Mouse (Mus musculus) midbrain, postnatal 0 days (tissue): Measurements from ENCODE around the gene Ddi2. TPM values are rescaled to one million over a fixed set of nuclear protein-coding genes. Genes with fewer than 3 reads are reported as not detected.

Experiments used
- ATAC-seq: fragments of 200-750 bp; cut with Nextera tagmentation; 2 replicates; pipeline ENCODE4 v1.8.0; 2017; ENCODE audit warnings: moderate number of reproducible peaks, mild to moderate bottlenecking, moderate TSS enrichment, moderate library complexity; ENCODE audit not compliant: low FRiP score
- DNase-seq: peaks from one replicate; pipeline ENCODE4 v3.0.0-alpha.2; 2015; ENCODE audit warnings: low spot score
- H3K27ac ChIP-seq: fragments of 300-500 bp; sonication (generic); 2 replicates; pipeline ENCODE4 v1.5.1; 2014; ENCODE audit warnings: low read depth, mild to moderate bottlenecking, low read length, mixed read lengths
- H3K27me3 ChIP-seq: fragments of 300-500 bp; sonication (generic); 2 replicates; pipeline ENCODE4 v1.6.1; 2014; ENCODE audit warnings: low read length, control low read depth, mixed read lengths; ENCODE audit not compliant: insufficient read depth
- H3K36me3 ChIP-seq: fragments of 300-500 bp; sonication (generic); 2 replicates; pipeline ENCODE4 v1.6.1; 2014; ENCODE audit warnings: low read length, control low read depth, mixed read lengths; ENCODE audit not compliant: insufficient read depth
- H3K4me1 ChIP-seq: fragments of 300-500 bp; sonication (generic); 2 replicates; pipeline ENCODE4 v1.6.1; 2014; ENCODE audit warnings: mild to moderate bottlenecking, control low read depth, antibody characterized with exemption, low read length, mixed read lengths; ENCODE audit not compliant: insufficient read depth
- H3K4me2 ChIP-seq: fragments of 300-500 bp; sonication (generic); 2 replicates; pipeline ENCODE4 v1.6.1; 2014; ENCODE audit warnings: low read depth, mild to moderate bottlenecking, low read length, mixed read lengths; ENCODE audit not compliant: poor library complexity, severe bottlenecking
- H3K4me3 ChIP-seq: fragments of 300-500 bp; sonication (generic); 2 replicates; pipeline ENCODE4 v1.5.1; 2014; ENCODE audit warnings: low read depth, mild to moderate bottlenecking, low read length, moderate library complexity
- H3K9ac ChIP-seq: fragments of 300-500 bp; sonication (generic); replicated peaks from 2 replicates; pipeline ENCODE4 v1.6.1; 2014; ENCODE audit warnings: mild to moderate bottlenecking, low read length, moderate library complexity, mixed read lengths; ENCODE audit not compliant: poor library complexity, severe bottlenecking
- H3K9me3 ChIP-seq: fragments of 300-500 bp; sonication (generic); 2 replicates; pipeline ENCODE4 v1.6.1; 2016; ENCODE audit warnings: low read length, control low read depth
- CTCF ChIP-seq: IDR thresholded peaks from 2 replicates; pipeline ENCODE4 v1.5.1; 2016; ENCODE audit warnings: antibody characterized with exemption, mild to moderate bottlenecking
- WGBS: fragments of 180-500 bp; shearing (Covaris S2); extraction: QIAGEN DNeasy Blood & Tissue Kit; methylation state at CpG from one replicate; pipeline ENCODE4 v1.1.7; 2014; 5-methylcytosine and 5-hydroxymethylcytosine counted together
- polyA plus RNA-seq: library from polyadenylated mRNA; unstranded; fragments of >200 nt; fragmentation: Nextera tagmentation; extraction: Ambion mirVana; gene quantifications from 2 replicates; pipeline ENCODE4 v1.2.1, GENCODE M21; 2015
- total RNA-seq: library from RNA; depleted of rRNA; stranded (reverse); fragments of >200 nt; gene quantifications from 2 replicates; pipeline ENCODE4 v1.2.3, GENCODE M21; 2014

Gene Ddi2
- total and polyA plus RNA-seq, 2 experiments from 2014 or later = 9.2 to 25.7 TPM

DNA sequence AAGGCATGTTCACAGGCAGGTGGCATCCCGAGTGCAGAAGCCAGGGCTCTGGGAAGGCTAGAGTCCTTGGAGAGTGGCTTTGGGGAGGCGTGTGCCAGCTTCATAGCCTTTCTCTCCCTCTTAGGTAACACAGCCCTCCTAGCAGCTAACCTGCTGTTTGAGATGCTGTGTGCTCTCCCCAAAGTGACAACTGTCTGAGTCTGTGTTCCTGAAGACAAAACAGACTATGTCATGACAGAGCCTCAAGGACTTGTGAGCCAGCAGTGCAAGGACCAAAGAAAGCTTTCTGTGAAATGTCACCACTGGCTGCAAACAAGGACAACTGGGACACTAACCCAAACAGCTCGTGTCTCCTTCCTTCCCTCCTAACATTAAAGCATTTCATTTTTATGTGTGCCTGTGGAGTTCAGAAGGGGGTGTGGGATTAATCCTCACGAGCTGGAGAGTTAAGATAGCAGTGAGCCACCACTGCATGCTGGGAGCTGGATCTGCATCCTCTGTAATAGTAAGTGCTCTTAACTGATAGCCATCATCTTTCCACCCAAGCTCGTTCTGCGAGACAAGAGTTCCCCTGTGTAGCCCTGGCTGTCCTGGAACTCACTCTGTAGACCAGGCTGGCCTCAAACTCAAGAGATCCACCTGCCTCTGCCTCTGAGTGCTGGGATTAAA, 35.8 kb upstream of the Ddi2 start:
- Histone ChIP-seq H3K36me3 (peaks cover 32% of the 10 kb centered on the region), H3K4me1 (no peaks in the 10 kb centered on the region), H3K27ac (0 out of 2 replicates have a peak overlapping the region, but pooled peaks have one; percentile 1), H3K9me3 (no peaks in the 10 kb centered on the region), H3K9ac (no peak overlapping the region), H3K4me2 (no peak overlapping the region), H3K4me3 (no peak overlapping the region), H3K27me3 (no peaks in the 10 kb centered on the region)
- DNase-seq (no peak), ATAC-seq (no peak)
- TF ChIP-seq CTCF = no peak
- 57% methylated on average over 6 of the region's 6 CpGs for WGBS

DNA sequence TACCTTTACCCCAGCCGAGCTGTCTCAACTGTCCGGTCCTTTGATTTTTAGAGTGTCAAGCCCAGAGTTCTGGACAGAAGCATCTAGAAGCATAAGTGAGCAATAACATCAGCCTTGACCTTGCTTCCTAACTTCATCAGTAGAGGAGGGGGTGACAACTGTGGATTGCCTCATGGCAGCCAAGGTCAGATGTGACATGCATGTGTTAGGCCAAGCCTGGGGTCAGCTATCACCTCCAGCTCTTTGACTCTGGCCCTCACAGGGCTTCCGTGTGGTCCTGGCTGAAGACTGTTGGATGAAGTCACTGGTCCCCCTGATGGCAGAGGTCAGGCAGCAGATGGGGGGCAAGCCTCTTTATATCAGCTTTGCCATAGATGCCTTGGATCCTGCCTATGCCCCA, 33.9 kb upstream of the Ddi2 start:
- DNase-seq (no peak), ATAC-seq (no peak)
- H3K27ac ChIP-seq = no peak overlapping the region
- H3K9ac ChIP-seq = no peak overlapping the region
- no peak overlapping the region for H3K4me2 ChIP-seq
- H3K4me3 ChIP-seq = no peak overlapping the region
- H3K27me3 ChIP-seq = no peaks in the 10 kb centered on the region
- peaks cover 13% of the 10 kb centered on the region for H3K36me3 ChIP-seq
- TF ChIP-seq CTCF = no peak
- H3K4me1 ChIP-seq = no peaks in the 10 kb centered on the region
- whole genome bisulfite sequencing = 93% methylated on average over 3 of the region's 3 CpGs
- H3K9me3 ChIP-seq = no peaks in the 10 kb centered on the region

DNA sequence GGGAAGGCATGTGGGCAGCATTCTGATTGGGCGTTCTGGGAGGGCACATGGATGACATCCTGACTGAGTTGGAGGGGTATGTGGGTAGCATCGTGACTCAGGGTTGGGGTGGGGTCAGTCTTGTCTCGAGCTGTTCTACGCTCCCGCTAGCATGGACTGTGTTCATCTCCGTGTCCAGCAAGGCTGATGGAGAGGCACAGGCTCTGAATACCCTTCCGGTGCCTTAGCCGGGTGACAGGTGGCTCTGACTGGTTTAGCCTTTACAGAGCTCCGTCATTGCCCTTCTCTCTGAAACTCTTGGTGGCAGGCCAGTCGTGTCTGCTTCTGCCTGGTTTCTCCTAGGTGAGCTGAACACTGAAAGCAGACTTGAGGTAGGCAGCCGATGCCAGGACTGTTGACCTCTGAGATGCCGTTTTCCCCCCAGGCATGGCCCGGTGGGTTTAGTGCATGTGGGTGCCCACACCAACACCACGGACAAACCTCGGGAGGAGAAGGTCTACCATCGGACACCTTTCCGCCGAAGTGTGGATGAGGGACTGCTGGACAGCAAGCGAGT, 32.2 kb upstream of the Ddi2 start:
- no peak overlapping the region for H3K27ac ChIP-seq
- H3K9ac ChIP-seq = no peak overlapping the region
- WGBS = 91% methylated on average over 19 of the region's 19 CpGs
- H3K27me3 ChIP-seq = no peaks in the 10 kb centered on the region
- H3K36me3 ChIP-seq = peaks cover 3% of the 10 kb centered on the region; the same call in 1 of the 2 replicates
- no peak for DNase-seq
- no peak overlapping the region for H3K4me2 ChIP-seq
- H3K4me1 ChIP-seq = no peaks in the 10 kb centered on the region
- TF ChIP-seq CTCF = no peak
- ATAC-seq = no peak
- H3K9me3 ChIP-seq = no peaks in the 10 kb centered on the region
- no peak overlapping the region for H3K4me3 ChIP-seq

DNA sequence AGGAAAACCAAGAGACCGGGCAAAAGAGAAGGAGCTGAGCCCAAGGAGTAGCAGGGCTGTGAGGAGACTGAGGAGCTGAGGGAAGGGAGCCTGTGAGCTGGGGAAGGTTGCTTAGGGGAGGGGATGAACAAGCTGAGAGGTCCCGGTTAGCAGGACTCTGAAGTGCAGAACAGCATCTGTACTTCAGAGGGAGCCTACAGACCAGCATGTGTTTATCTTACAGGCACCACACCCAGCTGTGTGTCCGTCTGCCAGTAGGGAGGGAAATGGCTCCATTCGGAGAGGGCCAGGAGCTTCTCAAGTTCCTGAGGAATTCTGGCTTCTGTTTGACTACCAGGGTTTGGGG, 28.8 kb upstream of the Ddi2 start:
- 16% methylated on average over 4 of the region's 4 CpGs for WGBS
- Histone ChIP-seq H3K27me3 (no peaks in the 10 kb centered on the region), H3K9ac (no peak overlapping the region; the same call in 1 of the 2 replicates), H3K27ac (no peak overlapping the region), H3K4me2 (no peak overlapping the region), H3K36me3 (no peaks in the 10 kb centered on the region), H3K4me1 (no peaks in the 10 kb centered on the region), H3K9me3 (no peaks in the 10 kb centered on the region), H3K4me3 (no peak overlapping the region)
- no peak for TF ChIP-seq CTCF
- ATAC-seq (no peak), DNase-seq (no peak)

DNA sequence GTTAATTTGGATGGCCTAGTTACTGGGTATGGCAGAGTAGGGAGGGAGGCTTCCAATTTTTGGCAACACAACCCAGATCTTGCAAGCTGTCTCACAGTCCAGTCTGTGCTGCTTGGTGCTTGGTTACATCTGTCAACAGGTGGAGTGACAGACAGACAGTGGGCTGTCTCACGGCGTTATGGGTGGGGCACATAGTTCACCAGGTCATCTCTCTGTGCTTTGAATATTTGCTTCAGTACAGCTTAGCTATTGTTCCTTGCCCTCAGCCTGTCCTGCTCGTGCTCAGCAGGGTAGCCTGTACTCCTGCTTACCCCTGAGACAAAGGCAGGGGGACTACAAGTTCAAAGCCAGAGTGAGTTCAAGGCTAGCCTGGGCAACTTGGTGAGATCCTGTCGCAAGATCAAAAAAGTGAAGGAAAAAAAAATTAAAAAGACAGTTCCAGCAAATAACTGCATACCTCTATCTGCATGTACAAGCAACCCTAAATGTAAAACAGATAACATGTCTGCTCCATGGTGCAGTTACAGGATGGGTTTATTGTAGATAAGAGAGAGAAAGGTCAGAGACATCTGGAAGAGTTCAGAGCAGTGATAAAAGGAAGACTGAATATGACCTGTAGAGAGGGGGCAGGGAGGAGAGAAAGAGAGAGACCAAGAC, 28.3 kb upstream of the Ddi2 start:
- H3K27me3 ChIP-seq = no peaks in the 10 kb centered on the region
- no peaks in the 10 kb centered on the region for H3K9me3 ChIP-seq
- H3K4me1 ChIP-seq = no peaks in the 10 kb centered on the region
- H3K4me2 ChIP-seq = no peak overlapping the region
- no peak overlapping the region for H3K27ac ChIP-seq
- no peak for ATAC-seq
- H3K4me3 ChIP-seq = no peak overlapping the region
- WGBS = 48% methylated on average over 4 of the region's 4 CpGs
- DNase-seq = no peak
- H3K36me3 ChIP-seq = no peaks in the 10 kb centered on the region
- no peak for TF ChIP-seq CTCF
- no peak overlapping the region; the same call in 1 of the 2 replicates for H3K9ac ChIP-seq

DNA sequence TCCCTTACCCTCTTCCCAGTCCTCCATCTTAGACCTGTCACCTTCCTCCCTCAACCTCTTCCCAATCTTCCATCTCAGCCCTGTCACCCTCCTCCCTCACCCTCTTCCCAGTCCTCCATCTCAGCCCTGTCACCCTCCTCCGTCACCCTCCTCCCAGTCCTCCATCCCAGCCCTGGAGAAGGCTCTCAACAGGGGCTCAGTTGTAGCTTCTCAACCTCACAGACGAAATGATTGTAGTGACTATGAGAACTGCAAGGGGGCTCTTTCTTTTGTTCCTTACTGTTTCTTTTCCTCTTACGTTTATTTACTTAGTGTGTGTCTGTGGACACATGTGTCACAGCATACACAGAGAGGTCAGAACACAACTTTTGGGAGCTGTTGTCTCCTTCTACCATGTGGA, 27.6 kb upstream of the Ddi2 start:
- DNase-seq = no peak
- Histone ChIP-seq H3K9me3 (no peaks in the 10 kb centered on the region), H3K4me2 (no peak overlapping the region), H3K27ac (no peak overlapping the region), H3K4me3 (no peak overlapping the region), H3K27me3 (no peaks in the 10 kb centered on the region), H3K36me3 (no peaks in the 10 kb centered on the region), H3K4me1 (no peaks in the 10 kb centered on the region), H3K9ac (no peak overlapping the region)
- TF ChIP-seq CTCF = no peak
- ATAC-seq = no peak
- WGBS = 69% methylated on average over 3 of the region's 3 CpGs
